Mouse (Mus musculus) kidney, adult 18-20 months (tissue): ENCODE results near the gene Tacr2.

Experiments
- DNase-seq: peaks from one replicate; pipeline ENCODE4 v3.0.0; 2021

Gene Tacr2

GRCm38 (mm10) chr10:62242358-62242757 is 9.9 kb upstream of the Tacr2 start:
- no peak for DNase-seq

GRCm38 (mm10) chr10:62242896-62243295 is 9.3 kb upstream of the Tacr2 start:
- peak; percentile 61 for DNase-seq

GRCm38 (mm10) chr10:62244067-62244466 is 8.2 kb upstream of the Tacr2 start:
- no peak for DNase-seq

GRCm38 (mm10) chr10:62247156-62247555 is 5.1 kb upstream of the Tacr2 start:
- DNase-seq, result peak; percentile 59

- no peak for DNase-seq
Measured at GRCm38 (mm10) chr10:62247815-62248214, 4.4 kb upstream of the Tacr2 start.

- no peak for DNase-seq
Measured at GRCm38 (mm10) chr10:62252496-62253235, 428 bp downstream of the Tacr2 start.

- DNase-seq, result no peak
Measured at GRCm38 (mm10) chr10:62258298-62258697, 6.1 kb downstream of the Tacr2 start.

GRCm38 (mm10) chr10:62261115-62261886 is 9.1 kb downstream of the Tacr2 start:
- peak; percentile 67 for DNase-seq

- no peak for DNase-seq
Measured at GRCm38 (mm10) chr10:62264299-62264698, 12.1 kb downstream of the Tacr2 start.

GRCm38 (mm10) chr10:62269278-62269677 is 17.0 kb downstream of the Tacr2 start:
- no peak for DNase-seq

GRCm38 (mm10) chr10:62275235-62275634 is 23.0 kb downstream of the Tacr2 start:
- peak; percentile 89 for DNase-seq

GRCm38 (mm10) chr10:62277499-62278293 is 25.5 kb downstream of the Tacr2 start:
- DNase-seq, result no peak

- DNase-seq, result no peak
Measured at GRCm38 (mm10) chr10:62279066-62279465, 26.8 kb downstream of the Tacr2 start.

- DNase-seq, result no peak
Measured at GRCm38 (mm10) chr10:62279671-62280070, 27.4 kb downstream of the Tacr2 start.

- DNase-seq, result no peak
Measured at GRCm38 (mm10) chr10:62282782-62283181, 30.5 kb downstream of the Tacr2 start.

- DNase-seq, result no peak
Measured at GRCm38 (mm10) chr10:62283206-62283792, 31.1 kb downstream of the Tacr2 start.

GRCm38 (mm10) chr10:62287460-62288124 is 35.4 kb downstream of the Tacr2 start:
- DNase-seq, result no peak

- DNase-seq, result no peak
Measured at GRCm38 (mm10) chr10:62294112-62294511, 41.9 kb downstream of the Tacr2 start.

GRCm38 (mm10) chr10:62296086-62296872 is 44.0 kb downstream of the Tacr2 start:
- DNase-seq, result no peak

GRCm38 (mm10) chr10:62300006-62300827 is 48.0 kb downstream of the Tacr2 start:
- no peak for DNase-seq

GRCm38 (mm10) chr10:62305090-62305489 is 52.9 kb downstream of the Tacr2 start:
- no peak for DNase-seq
